Mouse (Mus musculus) cerebellum, adult 2 months (tissue): ENCODE measurements at regions not wholly inside any gene's neighbourhood (a gene's known extent, or its start where the extent isn't known, plus 50 kb on each side); places are given as distances from the start of the nearest gene placed in this dataset.

Experiments
- CTCF ChIP-seq: fragments of 200-500 bp; IDR thresholded peaks from 2 replicates; pipeline ENCODE4 v1.5.1; 2011; ENCODE audit warnings: low read depth, mild to moderate bottlenecking, control low read depth, low read length, moderate library complexity, borderline replicate concordance; ENCODE audit not compliant: insufficient read depth
- POLR2A ChIP-seq: fragments of 200-500 bp; IDR thresholded peaks from 2 replicates; pipeline ENCODE4 v1.6.1; 2011; ENCODE audit warnings: low read length, control low read depth, borderline replicate concordance; ENCODE audit not compliant: insufficient read depth

GRCm38 (mm10) chr3:62227697-62228096 is 110.4 kb upstream of the Arhgef26 start:
- TF ChIP-seq CTCF (no peak), POLR2A (no peak)
